Mouse (Mus musculus): ENCODE results near the gene Spdl1. TPM values are rescaled to one million over a fixed set of nuclear protein-coding genes. Genes with fewer than 3 reads are reported as not detected.
"Not testable (repeated sequence)": the region's sequence is repeated elsewhere in the genome, so short reads cannot be mapped to it uniquely, and the experiment has no call there.

The Spdl1 gene
- polyA plus RNA-seq, 1 experiment from 2014 or later = 5.0 TPM

DNA sequence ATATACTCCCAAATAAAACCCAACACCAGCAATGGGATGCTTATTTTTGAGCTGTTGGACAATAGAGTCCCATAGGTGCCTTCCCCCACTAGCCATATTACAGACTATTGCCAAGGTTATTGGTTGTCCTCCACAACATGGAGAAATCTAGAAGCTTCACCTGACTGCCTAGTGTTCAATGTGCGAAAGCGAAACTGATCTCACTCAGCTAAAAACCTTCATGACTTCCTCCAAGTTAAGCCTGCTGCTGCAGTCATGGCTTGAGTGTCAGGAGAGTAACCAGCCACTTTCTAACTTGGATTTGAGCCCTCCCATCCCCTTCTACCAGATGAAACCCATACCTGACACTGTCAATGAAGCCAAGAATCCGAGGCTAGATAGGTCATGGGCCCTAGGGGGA lies 5.6 kb downstream of the Spdl1 start:
- Histone ChIP-seq H3K9ac (ENCODE audit: low read length) (no peak overlapping the region), H3K9me3 (ENCODE audit: control insufficient read depth, low read length) (no peaks in the 10 kb centered on the region), H3K36me3 (ENCODE audit: control insufficient read depth, insufficient read depth, low read length) (peaks cover 8% of the 10 kb centered on the region), H3K4me1 (replicated peaks; ENCODE audit: control insufficient read depth, insufficient read depth) (no peaks in the 10 kb centered on the region), H3K27me3 (ENCODE audit: control insufficient read depth, insufficient read depth, low read length) (no peaks in the 10 kb centered on the region), H3K27ac (replicated peaks) (no peak overlapping the region), H3K4me2 (replicated peaks; ENCODE audit: low read depth) (no peak overlapping the region), H3K4me3 (ENCODE audit: low read depth, low read length) (no peak overlapping the region)
- DNase-seq (ENCODE audit: low spot score) (no peak), ATAC-seq (ENCODE audit: low FRiP score, low TSS enrichment) (no peak)
- 95% methylated on average over 3 of the region's 3 CpGs for WGBS
- TF ChIP-seq EP300 (optimal IDR thresholded peaks at IDR 0.05) = no peak
- no peak for TF ChIP-seq CTCF (IDR thresholded peaks at IDR 0.05; ENCODE audit: low read depth)

GRCm38 (mm10) chr11:34826940-34827339 lies 6.5 kb downstream of the Spdl1 start:
- WGBS = 84% methylated on average over 2 of the region's 2 CpGs
- Histone ChIP-seq H3K4me1 (replicated peaks; ENCODE audit: control insufficient read depth, insufficient read depth) (no peaks in the 10 kb centered on the region), H3K36me3 (ENCODE audit: control insufficient read depth, insufficient read depth, low read length) (peaks cover 12% of the 10 kb centered on the region), H3K27me3 (ENCODE audit: control insufficient read depth, insufficient read depth, low read length) (no peaks in the 10 kb centered on the region), H3K9ac (ENCODE audit: low read length) (no peak overlapping the region), H3K27ac (replicated peaks) (no peak overlapping the region), H3K9me3 (ENCODE audit: control insufficient read depth, low read length) (no peaks in the 10 kb centered on the region), H3K4me2 (replicated peaks; ENCODE audit: low read depth) (no peak overlapping the region), H3K4me3 (ENCODE audit: low read depth, low read length) (no peak overlapping the region)
- no peak for TF ChIP-seq EP300 (optimal IDR thresholded peaks at IDR 0.05)
- TF ChIP-seq CTCF (IDR thresholded peaks at IDR 0.05; ENCODE audit: low read depth) = no peak
- no peak for ATAC-seq (ENCODE audit: low FRiP score, low TSS enrichment)
- DNase-seq (ENCODE audit: low spot score) = no peak

DNA sequence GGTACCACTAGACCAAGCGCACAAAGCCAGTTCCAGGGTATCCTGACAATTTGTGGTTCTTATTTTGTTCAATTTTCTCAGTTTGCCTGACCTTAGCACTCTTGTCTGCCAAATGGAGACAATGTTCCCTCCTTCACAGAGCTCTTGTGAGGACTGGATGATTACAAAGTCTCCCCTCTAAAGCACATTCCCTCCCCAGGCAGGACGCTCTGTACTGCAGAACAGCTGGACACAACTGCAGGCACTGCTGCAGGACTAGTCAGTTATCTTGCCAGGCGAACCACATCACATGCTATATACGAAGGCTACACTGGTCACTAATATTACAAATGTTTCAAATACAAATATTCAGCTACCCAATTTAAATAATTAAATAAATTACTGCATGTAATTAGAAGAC lies 8.7 kb downstream of the Spdl1 start:
- no peak overlapping the region for H3K9ac ChIP-seq (ENCODE audit: low read length)
- H3K36me3 ChIP-seq (ENCODE audit: control insufficient read depth, insufficient read depth, low read length) = peaks cover 12% of the 10 kb centered on the region
- TF ChIP-seq CTCF (IDR thresholded peaks at IDR 0.05; ENCODE audit: low read depth) = no peak
- no peak for TF ChIP-seq EP300 (optimal IDR thresholded peaks at IDR 0.05)
- H3K4me1 ChIP-seq (replicated peaks; ENCODE audit: control insufficient read depth, insufficient read depth) = no peaks in the 10 kb centered on the region
- no peak overlapping the region for H3K4me3 ChIP-seq (ENCODE audit: low read depth, low read length)
- no peak overlapping the region for H3K27ac ChIP-seq (replicated peaks)
- H3K4me2 ChIP-seq (replicated peaks; ENCODE audit: low read depth) = no peak overlapping the region
- H3K9me3 ChIP-seq (ENCODE audit: control insufficient read depth, low read length) = no peaks in the 10 kb centered on the region
- DNase-seq (ENCODE audit: low spot score) (no peak), ATAC-seq (ENCODE audit: low FRiP score, low TSS enrichment) (no peak)
- WGBS = 91% methylated on average over 4 of the region's 4 CpGs
- no peaks in the 10 kb centered on the region for H3K27me3 ChIP-seq (ENCODE audit: control insufficient read depth, insufficient read depth, low read length)

- peak; percentile 66 for TF ChIP-seq CTCF (IDR thresholded peaks at IDR 0.05; ENCODE audit: low read depth)
- no peak for TF ChIP-seq EP300 (optimal IDR thresholded peaks at IDR 0.05)
- no peaks in the 10 kb centered on the region for H3K27me3 ChIP-seq (ENCODE audit: control insufficient read depth, insufficient read depth, low read length)
- no peak overlapping the region for H3K4me3 ChIP-seq (ENCODE audit: low read depth, low read length)
- H3K4me1 ChIP-seq (replicated peaks; ENCODE audit: control insufficient read depth, insufficient read depth) = no peaks in the 10 kb centered on the region
- WGBS = 10% methylated on average over 2 of the region's 2 CpGs
- no peak overlapping the region for H3K27ac ChIP-seq (replicated peaks)
- DNase-seq (ENCODE audit: low spot score) (no peak), ATAC-seq (ENCODE audit: low FRiP score, low TSS enrichment) (no peak)
- peaks cover 6% of the 10 kb centered on the region; the same call in 1 of the 2 replicates for H3K36me3 ChIP-seq (ENCODE audit: control insufficient read depth, insufficient read depth, low read length)
- H3K4me2 ChIP-seq (replicated peaks; ENCODE audit: low read depth) = no peak overlapping the region
- no peaks in the 10 kb centered on the region for H3K9me3 ChIP-seq (ENCODE audit: control insufficient read depth, low read length)
- H3K9ac ChIP-seq (ENCODE audit: low read length) = no peak overlapping the region
Observed at GRCm38 (mm10) chr11:34814767-34815166, 18.7 kb downstream of the Spdl1 start.

- no peaks in the 10 kb centered on the region for H3K27me3 ChIP-seq (ENCODE audit: control insufficient read depth, insufficient read depth, low read length)
- peaks cover 6% of the 10 kb centered on the region; the same call in 1 of the 2 replicates for H3K36me3 ChIP-seq (ENCODE audit: control insufficient read depth, insufficient read depth, low read length)
- no peak for TF ChIP-seq EP300 (optimal IDR thresholded peaks at IDR 0.05)
- TF ChIP-seq CTCF (IDR thresholded peaks at IDR 0.05; ENCODE audit: low read depth) = no peak
- H3K27ac ChIP-seq (replicated peaks) = no peak overlapping the region
- 91% methylated on average over 6 of the region's 6 CpGs for WGBS
- ATAC-seq (ENCODE audit: low FRiP score, low TSS enrichment) (no peak), DNase-seq (ENCODE audit: low spot score) (no peak)
- no peaks in the 10 kb centered on the region for H3K4me1 ChIP-seq (replicated peaks; ENCODE audit: control insufficient read depth, insufficient read depth)
- no peak overlapping the region for H3K4me3 ChIP-seq (ENCODE audit: low read depth, low read length)
- H3K9ac ChIP-seq (ENCODE audit: low read length) = no peak overlapping the region
- H3K9me3 ChIP-seq (ENCODE audit: control insufficient read depth, low read length) = no peaks in the 10 kb centered on the region
- H3K4me2 ChIP-seq (replicated peaks; ENCODE audit: low read depth) = no peak overlapping the region
Observed at GRCm38 (mm10) chr11:34814319-34814718, 19.1 kb downstream of the Spdl1 start.

- not testable (repeated sequence) for H3K27me3 ChIP-seq (ENCODE audit: control insufficient read depth, insufficient read depth, low read length); H3K36me3 ChIP-seq (ENCODE audit: control insufficient read depth, insufficient read depth, low read length); H3K9me3 ChIP-seq (ENCODE audit: control insufficient read depth, low read length); ATAC-seq (ENCODE audit: low FRiP score, low TSS enrichment); H3K9ac ChIP-seq (ENCODE audit: low read length); DNase-seq (ENCODE audit: low spot score); H3K4me2 ChIP-seq (replicated peaks; ENCODE audit: low read depth); H3K4me3 ChIP-seq (ENCODE audit: low read depth, low read length); H3K4me1 ChIP-seq (replicated peaks; ENCODE audit: control insufficient read depth, insufficient read depth); H3K27ac ChIP-seq (replicated peaks)
- 79% methylated on average over 4 of the region's 4 CpGs for WGBS
Observed at GRCm38 (mm10) chr11:34805026-34805425, 28.4 kb downstream of the Spdl1 start.

- not testable (repeated sequence) for H3K27me3 ChIP-seq (ENCODE audit: control insufficient read depth, insufficient read depth, low read length); H3K9ac ChIP-seq (ENCODE audit: low read length); H3K4me2 ChIP-seq (replicated peaks; ENCODE audit: low read depth); H3K27ac ChIP-seq (replicated peaks); ATAC-seq (ENCODE audit: low FRiP score, low TSS enrichment); DNase-seq (ENCODE audit: low spot score); H3K4me1 ChIP-seq (replicated peaks; ENCODE audit: control insufficient read depth, insufficient read depth); H3K36me3 ChIP-seq (ENCODE audit: control insufficient read depth, insufficient read depth, low read length); H3K9me3 ChIP-seq (ENCODE audit: control insufficient read depth, low read length); H3K4me3 ChIP-seq (ENCODE audit: low read depth, low read length)
- WGBS = 48% methylated on average over 8 of the region's 8 CpGs
Observed at GRCm38 (mm10) chr11:34798066-34798465, 35.4 kb downstream of the Spdl1 start.
